Mouse (Mus musculus) G1E (cell line): ENCODE measurements at regions not wholly inside any gene's neighbourhood (a gene's known extent, or its start where the extent isn't known, plus 50 kb on each side); places are given as distances from the start of the nearest gene placed in this dataset.

Experiments
- CTCF ChIP-seq: IDR thresholded peaks from 2 replicates; pipeline ENCODE4 v1.5.1; 2012; ENCODE audit warnings: low read depth, low read length, inconsistent platforms, mixed read lengths
- GATA1 ChIP-seq: IDR thresholded peaks from 2 replicates; pipeline ENCODE4 v1.6.1; 2012; ENCODE audit warnings: borderline replicate concordance, low read length, inconsistent platforms, mixed read lengths
- GATA2 ChIP-seq: IDR thresholded peaks from 2 replicates; pipeline ENCODE4 v1.6.1; 2012; ENCODE audit warnings: low read depth, low read length, inconsistent platforms, borderline replicate concordance
- TAL1 ChIP-seq: conservative IDR thresholded peaks from 2 replicates; pipeline ENCODE4 v1.6.1; 2012; ENCODE audit warnings: low read depth, low read length, inconsistent platforms, mixed read lengths

- TF ChIP-seq CTCF: no peak
- no peak for TF ChIP-seq GATA2
- no peak for TF ChIP-seq TAL1
- no peak for TF ChIP-seq GATA1
Observed at GRCm38 (mm10) chr15:96873562-96873961, 174.0 kb upstream of the Slc38a2 start.
